Mouse (Mus musculus): ENCODE data around the gene Myo1e.

DNA sequence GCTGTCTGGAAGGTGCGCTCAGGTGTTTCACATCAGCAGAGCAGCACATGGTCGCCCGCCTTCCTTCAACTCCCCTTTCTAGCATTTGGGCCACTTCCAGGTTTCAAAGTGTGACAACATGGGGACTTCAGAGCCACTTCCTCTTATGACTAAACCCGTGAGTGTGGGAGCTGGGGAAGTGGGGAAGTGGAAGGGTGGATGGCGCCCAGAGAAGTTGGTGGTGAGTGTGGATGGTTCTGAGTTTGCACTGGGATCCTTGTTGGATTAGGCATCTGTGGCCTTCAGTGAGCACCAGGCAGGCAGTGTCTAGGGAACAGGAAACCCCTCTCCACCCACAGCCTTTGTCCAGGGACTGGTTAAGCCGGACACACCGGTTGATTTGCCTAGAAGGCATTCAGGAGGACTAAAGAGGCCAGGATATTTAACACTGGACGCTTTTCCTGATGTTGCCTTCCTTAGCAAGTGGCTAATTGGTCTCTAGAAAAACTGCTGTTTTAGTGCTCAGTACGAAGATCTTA lies 53.2 kb downstream of the Myo1e start:
- no peak for TF ChIP-seq POLR2A (IDR thresholded peaks at IDR 0.05; ENCODE audit: low read depth, low read length)
- TF ChIP-seq CTCF (IDR thresholded peaks at IDR 0.05; ENCODE audit: extremely low read depth, insufficient read length, insufficient replicate concordance, low read depth, low read length), result no peak
